Mouse (Mus musculus) left cerebral cortex, adult 2 months (tissue): Measurements from ENCODE around the gene Tmem268. TPM values are rescaled to one million over a fixed set of nuclear protein-coding genes. Genes with fewer than 3 reads are reported as not detected.

ENCODE experiments used
- DNase-seq, 2 experiments: peaks; one replicate each; pipeline ENCODE4 v3.0.0; 2021 to 2022; ENCODE audit warnings: low spot score in 2 of 2, mixed read lengths in 1 of 2; ENCODE audit errors: extremely low spot score in 1 of 2
- H3K27ac ChIP-seq: fragments of 200-600 bp; 2 replicates; pipeline ENCODE4 v1.8.1; 2022
- H3K4me3 ChIP-seq: fragments of 200-600 bp; 2 replicates; pipeline ENCODE4 v1.8.1; 2022
- CTCF ChIP-seq: fragments of 200-600 bp; IDR thresholded peaks from 2 replicates; pipeline ENCODE4 v1.8.1; 2022; ENCODE audit warnings: antibody characterized with exemption, mild to moderate bottlenecking, moderate library complexity
- intact Hi-C: fragments of 180-260 bp; cut with DNase I; formaldehyde crosslinking; loops from one replicate; pipeline ENCODE4 v1.15.1; 2025
- total RNA-seq, 2 experiments: library from RNA; stranded (reverse); gene quantifications; 2 replicates each; pipeline ENCODE4 v1.2.3; 2021

The Tmem268 gene
- total RNA-seq, 2 experiments from 2014 or later, result 10.2 to 11.3 TPM

DNA sequence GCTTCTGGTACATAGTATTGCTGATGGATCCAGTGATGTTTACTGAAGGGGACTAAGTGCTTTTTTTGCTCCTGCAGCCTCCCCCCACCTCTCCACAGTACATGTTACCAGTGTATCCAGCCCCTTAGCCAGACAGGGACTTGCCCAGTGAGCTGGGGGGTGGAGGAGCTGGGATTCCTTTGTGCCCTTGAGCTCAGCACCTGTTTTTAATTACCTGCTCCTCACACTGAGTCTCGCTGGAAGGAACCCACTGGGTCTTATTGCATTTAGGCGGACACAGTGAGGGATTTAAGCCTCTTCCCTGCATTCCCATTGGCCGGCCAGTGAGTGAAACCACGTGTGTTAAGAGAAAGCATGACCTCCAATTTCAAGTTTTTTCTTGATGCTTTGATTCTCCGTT is 24.0 kb downstream of the Tmem268 start:
- intact Hi-C loops, result no loop called here
- H3K27ac ChIP-seq, result no peak overlapping the region
- no peak overlapping the region for H3K4me3 ChIP-seq
- no peak for TF ChIP-seq CTCF
- DNase-seq, result no peak

GRCm38 (mm10) chr4:63585216-63585615 is 26.6 kb downstream of the Tmem268 start:
- TF ChIP-seq CTCF, result no peak
- H3K4me3 ChIP-seq, result no peak overlapping the region
- no peak for DNase-seq
- H3K27ac ChIP-seq, result no peak overlapping the region
- intact Hi-C loops, result no loop called here

- intact Hi-C loops, result no loop called here
- Histone ChIP-seq H3K4me3 (no peak overlapping the region), H3K27ac (no peak overlapping the region)
- DNase-seq, result no peak
- TF ChIP-seq CTCF, result no peak
Measured at GRCm38 (mm10) chr4:63586240-63586639, 27.7 kb downstream of the Tmem268 start.

- no peak overlapping the region for H3K4me3 ChIP-seq
- no peak for DNase-seq
- TF ChIP-seq CTCF, result no peak
- H3K27ac ChIP-seq, result no peak overlapping the region
- intact Hi-C loops, result loop anchor here (10.0 kb wide), 1 partner anchor 245 kb away; no protein-coding TSS in a partner anchor
Measured at GRCm38 (mm10) chr4:63589987-63590386, 31.4 kb downstream of the Tmem268 start.

DNA sequence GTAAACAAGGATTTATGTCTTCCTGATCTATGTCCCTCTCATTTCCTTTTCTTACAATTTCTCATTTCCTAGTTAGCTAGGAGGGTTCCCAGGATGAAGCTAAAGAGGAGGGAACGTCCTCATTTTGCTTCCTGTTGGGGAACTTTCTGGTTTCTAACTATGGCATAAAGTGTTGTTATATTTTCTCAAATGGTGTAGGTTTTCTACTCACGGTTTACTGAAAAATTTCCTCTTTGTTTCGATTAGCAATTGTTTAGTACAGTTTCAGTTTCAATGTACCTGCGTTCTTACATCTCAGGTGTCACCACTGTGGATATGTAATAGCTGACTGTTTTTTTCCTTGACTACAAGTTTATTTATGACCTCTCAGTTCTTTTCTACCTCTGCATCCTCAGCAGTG is 32.0 kb downstream of the Tmem268 start:
- intact Hi-C loops, result loop anchor here (10.0 kb wide), 1 partner anchor 244 kb away; no protein-coding TSS in a partner anchor
- no peak for DNase-seq
- no peak for TF ChIP-seq CTCF
- H3K27ac ChIP-seq, result no peak overlapping the region
- H3K4me3 ChIP-seq, result no peak overlapping the region

- H3K4me3 ChIP-seq, result no peak overlapping the region
- H3K27ac ChIP-seq, result no peak overlapping the region
- no peak for DNase-seq
- no peak for TF ChIP-seq CTCF
- intact Hi-C loops, result loop anchor here (10.0 kb wide), 1 partner anchor 240 kb away; no protein-coding TSS in a partner anchor
Measured at GRCm38 (mm10) chr4:63594459-63595110, 36.0 kb downstream of the Tmem268 start.

DNA sequence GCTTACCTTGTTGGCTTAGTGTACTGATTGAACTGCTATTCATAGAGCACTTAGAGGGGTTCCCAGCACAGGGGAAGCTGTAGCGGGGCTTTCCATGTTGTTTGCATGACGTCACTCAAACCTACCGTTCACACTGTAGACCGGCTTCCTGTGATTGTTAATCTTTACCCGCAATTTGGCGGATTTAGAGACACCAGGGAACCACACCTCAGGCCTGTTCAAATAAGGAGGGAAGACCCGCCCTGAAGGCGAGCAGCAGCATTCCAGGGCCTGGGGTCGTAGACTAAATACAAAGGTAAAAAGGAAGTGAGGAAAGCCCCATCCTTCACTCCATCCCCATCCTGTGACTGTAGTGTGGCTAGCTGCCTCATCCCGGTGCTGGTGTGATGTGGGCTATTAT is 36.7 kb downstream of the Tmem268 start:
- Histone ChIP-seq H3K27ac (no peak overlapping the region), H3K4me3 (no peak overlapping the region)
- TF ChIP-seq CTCF, result no peak
- DNase-seq, result no peak
- intact Hi-C loops, result loop anchor here (10.0 kb wide), 1 partner anchor 240 kb away; no protein-coding TSS in a partner anchor

DNA sequence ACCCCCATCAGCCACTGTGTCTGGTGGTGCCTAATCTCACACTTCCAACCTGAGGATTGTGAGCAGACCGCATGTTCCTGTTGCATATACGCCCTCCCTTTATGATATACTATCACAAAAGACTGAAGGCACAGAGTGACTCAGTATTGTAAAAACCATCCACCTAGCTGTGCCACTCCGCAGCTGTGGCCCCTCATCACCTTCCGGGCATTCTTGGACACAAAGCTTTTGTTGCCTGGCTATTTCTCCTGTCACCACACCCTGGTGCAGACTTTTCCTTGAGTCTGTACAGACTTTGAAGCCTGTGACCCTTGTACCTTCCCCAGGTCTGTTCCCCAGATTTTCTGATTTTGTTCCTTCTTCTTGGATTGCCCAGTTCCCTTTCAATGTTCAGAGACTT is 37.4 kb downstream of the Tmem268 start:
- intact Hi-C loops, result loop anchor here (10.0 kb wide), 1 partner anchor 239 kb away; no protein-coding TSS in a partner anchor
- no peak overlapping the region for H3K27ac ChIP-seq
- DNase-seq, result no peak
- no peak for TF ChIP-seq CTCF
- no peak overlapping the region for H3K4me3 ChIP-seq

GRCm38 (mm10) chr4:63600786-63601185 is 42.2 kb downstream of the Tmem268 start:
- no peak for TF ChIP-seq CTCF
- DNase-seq, result no peak
- Histone ChIP-seq H3K27ac (no peak overlapping the region), H3K4me3 (no peak overlapping the region)
- intact Hi-C loops, result no loop called here

DNA sequence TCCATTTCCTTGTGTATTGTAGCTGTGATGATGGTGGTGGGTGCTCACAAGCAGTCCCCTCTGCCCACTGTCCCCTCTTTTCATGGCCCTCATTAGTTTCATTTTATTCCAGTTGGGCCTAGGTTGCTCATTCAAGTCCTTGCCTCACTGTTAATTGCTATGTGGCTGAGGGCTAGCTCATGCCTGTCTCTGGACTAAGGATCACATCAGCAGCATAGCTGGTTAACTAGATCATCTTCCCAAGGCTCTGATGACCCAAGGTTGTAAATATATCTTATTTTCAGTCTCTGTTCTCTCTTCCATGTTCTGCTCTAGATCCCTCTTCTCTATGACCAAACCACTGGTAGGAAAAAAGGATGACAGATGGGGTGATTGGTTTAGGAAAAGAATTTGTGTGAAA is 42.7 kb downstream of the Tmem268 start:
- Histone ChIP-seq H3K27ac (no peak overlapping the region), H3K4me3 (no peak overlapping the region)
- intact Hi-C loops, result no loop called here
- no peak for TF ChIP-seq CTCF
- DNase-seq, result no peak

DNA sequence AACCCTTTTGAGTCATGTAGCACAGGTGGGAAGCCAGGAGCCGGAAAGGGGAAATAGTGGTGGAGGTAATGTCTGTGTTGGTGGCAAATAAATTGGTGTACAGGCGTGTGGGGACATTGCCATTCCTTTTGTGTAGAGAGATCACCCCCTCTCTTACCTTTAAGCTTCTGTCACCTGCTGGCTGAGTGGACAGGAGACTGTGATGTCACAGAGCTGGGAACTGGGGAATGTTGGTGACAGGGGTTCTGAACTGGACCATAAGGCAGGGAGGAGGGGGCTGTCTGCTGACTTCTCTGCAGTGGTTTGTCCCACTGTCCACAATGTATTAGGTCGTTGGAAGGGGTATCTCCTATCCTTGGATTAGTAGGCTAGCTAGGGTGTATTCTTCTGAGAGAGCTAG is 46.4 kb downstream of the Tmem268 start, which contains the start of gene Gm11213:
Gene Gm11213 (minus strand): TSS at position 317 of the 400 bp plus-strand sequence.
- no peak within 1 kb of the TSS for H3K27ac ChIP-seq
- DNase-seq, result no peak
- no peak within 1 kb of the TSS for H3K4me3 ChIP-seq
- intact Hi-C loops, result no loop called here
- no peak for TF ChIP-seq CTCF

- no peak for TF ChIP-seq CTCF
- no peak overlapping the region for H3K4me3 ChIP-seq
- intact Hi-C loops, result no loop called here
Measured at GRCm38 (mm10) chr4:63605545-63605944, 47.0 kb downstream of the Tmem268 start.

GRCm38 (mm10) chr4:63605968-63606367 is 47.4 kb downstream of the Tmem268 start:
- no peak for TF ChIP-seq CTCF
- no peak overlapping the region for H3K27ac ChIP-seq
- no peak for DNase-seq
- intact Hi-C loops, result no loop called here
- H3K4me3 ChIP-seq, result no peak overlapping the region

More at GRCm38 (mm10) chr4:63605545-63605944, 47.0 kb downstream of the Tmem268 start:
- H3K27ac ChIP-seq, result no peak overlapping the region
- DNase-seq, result no peak
